Mouse (Mus musculus): ENCODE results near the gene Kxd1. TPM values are rescaled to one million over a fixed set of nuclear protein-coding genes. Genes with fewer than 3 reads are reported as not detected.

Gene Kxd1
- 53.7 to 70.3 TPM (median 60.4 TPM) in 4 replicates for total RNA-seq (2023)

GRCm38 (mm10) chr8:70527512-70528181, at the start of gene Kxd1, which contains the start of gene Fkbp8:
Gene Kxd1, minus strand, starts transcription at chr8:70527956.
Gene Fkbp8, plus strand, starts transcription at chr8:70527724.

GRCm38 (mm10) chr8:70539077-70539813, 11.5 kb upstream of the Kxd1 start, which contains the start of gene Ell:
Gene Ell, plus strand, starts transcription at chr8:70539457.

GRCm38 (mm10) chr8:70510228-70510915, 17.4 kb downstream of the Kxd1 start, which contains the start of gene Uba52:
Gene Uba52, minus strand, starts transcription at chr8:70510801.

GRCm38 (mm10) chr8:70506328-70507026, 21.3 kb downstream of the Kxd1 start, which contains the start of gene Rex1bd:
Gene Rex1bd, minus strand, starts transcription at chr8:70506752.

GRCm38 (mm10) chr8:70492664-70493640, 34.8 kb downstream of the Kxd1 start, which contains the start of gene Crlf1:
Gene Crlf1, plus strand, starts transcription at chr8:70493158.

GRCm38 (mm10) chr8:70486941-70487520, 40.7 kb downstream of the Kxd1 start, which contains the start of gene Tmem59l:
Gene Tmem59l, minus strand, starts transcription at chr8:70487358.

GRCm38 (mm10) chr8:70476333-70477268, 51.2 kb downstream of the Kxd1 start, which contains the start of gene Klhl26:
Gene Klhl26, minus strand, starts transcription at chr8:70476968.

Other genes starting within 250 kb of the Kxd1 start
- 6.2 to 9.0 TPM (median 6.9 TPM) in 4 replicates for gene Homer3, start 245.1 kb downstream of the Kxd1 start, total RNA-seq (2023)
- 67.5 to 86.5 TPM (median 76.3 TPM) in 4 replicates for gene Ddx49, start 225.5 kb downstream of the Kxd1 start, total RNA-seq (2023)
- 94.5 to 110 TPM (median 108 TPM) in 4 replicates for gene Cope, start 225.4 kb downstream of the Kxd1 start, total RNA-seq (2023)
- gene Cers1, start 212.2 kb downstream of the Kxd1 start, total RNA-seq (2023) = not detected in 4 replicates
- gene Gdf1, start 198.1 kb downstream of the Kxd1 start, total RNA-seq (2023) = not detected in 4 replicates
- gene Upf1, start 174.7 kb downstream of the Kxd1 start, total RNA-seq (2023) = 68.7 to 78.5 TPM (median 70.9 TPM) in 4 replicates
- gene Comp, start 154.4 kb downstream of the Kxd1 start, total RNA-seq (2023) = 0.48 TPM in 1 of 4 replicates, not detected in the others
- gene Crtc1, start 88.4 kb downstream of the Kxd1 start, total RNA-seq (2023) = 16.1 to 28.0 TPM (median 24.1 TPM) in 4 replicates
- 8.4 to 10.1 TPM (median 8.6 TPM) in 4 replicates for gene Klhl26, start 51.0 kb downstream of the Kxd1 start, total RNA-seq (2023)
- not detected in 4 replicates for gene Tmem59l, start 40.6 kb downstream of the Kxd1 start, total RNA-seq (2023)
- gene Crlf1, start 34.8 kb downstream of the Kxd1 start, total RNA-seq (2023) = 1.2 to 2.5 TPM (median 2.0 TPM) in 3 of 4 replicates, not detected in the other
- 33.3 to 46.0 TPM (median 38.6 TPM) in 4 replicates for gene Rex1bd, start 21.2 kb downstream of the Kxd1 start, total RNA-seq (2023)
- 2,835 to 2,861 TPM (median 2,853 TPM) in 4 replicates for gene Uba52, start 17.2 kb downstream of the Kxd1 start, total RNA-seq (2023)
- 231 to 253 TPM (median 245 TPM) in 4 replicates for gene Fkbp8, start 232 bp downstream of the Kxd1 start, total RNA-seq (2023)
- gene Ell, start 11.5 kb upstream of the Kxd1 start, total RNA-seq (2023) = 26.1 to 31.6 TPM (median 29.4 TPM) in 4 replicates
- 101 to 107 TPM (median 103 TPM) in 4 replicates for gene Isyna1, start 66.4 kb upstream of the Kxd1 start, total RNA-seq (2023)
- 64.4 to 94.1 TPM (median 74.8 TPM) in 4 replicates for gene Ssbp4, start 80.9 kb upstream of the Kxd1 start, total RNA-seq (2023)
- 5.1 to 10.7 TPM (median 6.9 TPM) in 4 replicates for gene Lrrc25, start 88.2 kb upstream of the Kxd1 start, total RNA-seq (2023)
- gene Gdf15, start 104.5 kb upstream of the Kxd1 start, total RNA-seq (2023) = not detected in 4 replicates
- gene Pgpep1, start 132.4 kb upstream of the Kxd1 start, total RNA-seq (2023) = 11.2 to 14.7 TPM (median 12.6 TPM) in 4 replicates
- gene Lsm4, start 145.3 kb upstream of the Kxd1 start, total RNA-seq (2023) = 121 to 135 TPM (median 129 TPM) in 4 replicates
- gene Jund, start 171.0 kb upstream of the Kxd1 start, total RNA-seq (2023) = 2,399 to 2,837 TPM (median 2,594 TPM) in 4 replicates
- gene Iqcn, start 175.5 kb upstream of the Kxd1 start, total RNA-seq (2023) = 49.7 to 55.4 TPM (median 53.1 TPM) in 4 replicates
- 0.69 to 1.2 TPM in 2 of 4 replicates, not detected in the others for gene Gm3336, start 190.6 kb upstream of the Kxd1 start, total RNA-seq (2023)
- gene Pde4c, start 195.8 kb upstream of the Kxd1 start, total RNA-seq (2023) = 1.8 to 3.5 TPM (median 2.8 TPM) in 4 replicates
- gene Rab3a, start 226.7 kb upstream of the Kxd1 start, total RNA-seq (2023) = 8.0 to 10.4 TPM (median 9.2 TPM) in 4 replicates
- 24.6 to 27.8 TPM (median 26.5 TPM) in 4 replicates for gene Mpv17l2, start 233.0 kb upstream of the Kxd1 start, total RNA-seq (2023)
- 23.5 to 27.1 TPM (median 25.3 TPM) in 4 replicates for gene Pik3r2, start 248.8 kb upstream of the Kxd1 start, total RNA-seq (2023)

Data from B cell, adult 62 days (primary cell).